Mouse (Mus musculus): ENCODE measurements around the gene Bcan. TPM values are rescaled to one million over a fixed set of nuclear protein-coding genes. Genes with fewer than 3 reads are reported as not detected.

The Bcan gene
- polyA plus RNA-seq (2014; fragmentation: Nextera tagmentation; extraction: Ambion mirVana), result 89.1 and 99.3 TPM in 2 replicates

DNA sequence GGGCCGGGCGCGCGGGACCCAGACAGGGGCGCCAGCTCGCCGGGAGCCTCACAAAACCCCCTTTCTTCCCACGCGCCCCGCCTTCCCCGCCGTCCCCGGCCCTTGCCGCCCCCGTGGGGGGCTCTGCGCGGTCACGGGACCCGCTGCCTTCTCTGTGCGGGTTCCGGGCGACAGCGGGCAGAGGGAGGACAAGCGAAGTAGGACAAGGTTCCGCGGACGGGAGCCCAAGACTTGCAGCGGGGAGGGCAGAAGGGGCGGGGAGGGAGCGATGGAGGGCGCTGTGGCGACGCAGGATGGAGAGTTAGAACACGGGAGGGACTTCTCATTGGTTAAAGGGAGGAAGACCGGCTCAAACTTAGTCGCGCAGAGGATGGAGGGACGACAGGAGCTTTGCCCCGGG is at the start of gene Bcan:
Gene Bcan, minus strand, starts transcription at position 50 of the 400 bp plus-strand sequence.
- Histone ChIP-seq H3K27ac (peak within 1 kb of the TSS; percentile 62), H3K4me2 (replicated peaks) (peak within 1 kb of the TSS; percentile 74), H3K9me3 (ENCODE audit: control insufficient read depth, low read length) (no peaks in the 10 kb centered on the region), H3K4me3 (replicated peaks; ENCODE audit: low read length) (peak within 1 kb of the TSS; percentile 39), H3K9ac (peak within 1 kb of the TSS; percentile 55), H3K4me1 (replicated peaks; ENCODE audit: control insufficient read depth, insufficient read depth, low read length) (peaks cover 30% of the 10 kb centered on the region), H3K27me3 (ENCODE audit: control insufficient read depth, insufficient read depth, low read length) (peaks cover 84% of the 10 kb centered on the region), H3K36me3 (replicated peaks; ENCODE audit: control insufficient read depth, insufficient read depth) (no peaks in the 10 kb centered on the region)
- WGBS, result under 1% methylated on average over 38 of the region's 39 CpGs
- DNase-seq (ENCODE audit: low spot score) (no peak), ATAC-seq (ENCODE audit: low FRiP score) (peak; percentile 38; the same call in 1 of the 2 replicates)

DNA sequence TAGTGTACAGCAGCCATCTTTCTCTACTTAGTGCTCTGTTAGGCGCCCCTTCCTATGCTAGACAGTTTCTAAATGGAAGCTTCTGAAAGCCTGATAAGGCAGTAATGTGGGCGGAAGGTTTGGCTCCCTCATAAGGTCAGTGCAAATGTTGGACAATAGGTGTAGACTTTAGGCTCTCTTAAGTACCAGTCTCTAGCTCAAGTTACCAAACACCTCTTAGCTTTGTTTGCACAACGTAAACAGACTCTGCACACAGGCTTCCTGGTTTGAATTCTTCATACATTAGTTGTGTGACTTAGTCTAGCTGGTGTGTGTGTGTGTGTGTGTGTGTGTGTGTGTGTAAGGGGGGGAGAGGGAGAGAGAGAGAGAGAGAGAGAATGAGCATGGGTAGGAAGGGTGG is 49.5 kb upstream of the Bcan start:
- ATAC-seq (ENCODE audit: low FRiP score) (no peak), DNase-seq (ENCODE audit: low spot score) (no peak)
- Histone ChIP-seq H3K36me3 (replicated peaks; ENCODE audit: control insufficient read depth, insufficient read depth) (peaks cover 39% of the 10 kb centered on the region), H3K9me3 (ENCODE audit: control insufficient read depth, low read length) (no peaks in the 10 kb centered on the region), H3K27me3 (ENCODE audit: control insufficient read depth, insufficient read depth, low read length) (no peaks in the 10 kb centered on the region), H3K4me3 (replicated peaks; ENCODE audit: low read length) (no peak overlapping the region), H3K4me2 (replicated peaks) (no peak overlapping the region), H3K4me1 (replicated peaks; ENCODE audit: control insufficient read depth, insufficient read depth, low read length) (no peaks in the 10 kb centered on the region), H3K9ac (no peak overlapping the region), H3K27ac (no peak overlapping the region)
- WGBS, result 89% methylated on average over 3 of the region's 3 CpGs

DNA sequence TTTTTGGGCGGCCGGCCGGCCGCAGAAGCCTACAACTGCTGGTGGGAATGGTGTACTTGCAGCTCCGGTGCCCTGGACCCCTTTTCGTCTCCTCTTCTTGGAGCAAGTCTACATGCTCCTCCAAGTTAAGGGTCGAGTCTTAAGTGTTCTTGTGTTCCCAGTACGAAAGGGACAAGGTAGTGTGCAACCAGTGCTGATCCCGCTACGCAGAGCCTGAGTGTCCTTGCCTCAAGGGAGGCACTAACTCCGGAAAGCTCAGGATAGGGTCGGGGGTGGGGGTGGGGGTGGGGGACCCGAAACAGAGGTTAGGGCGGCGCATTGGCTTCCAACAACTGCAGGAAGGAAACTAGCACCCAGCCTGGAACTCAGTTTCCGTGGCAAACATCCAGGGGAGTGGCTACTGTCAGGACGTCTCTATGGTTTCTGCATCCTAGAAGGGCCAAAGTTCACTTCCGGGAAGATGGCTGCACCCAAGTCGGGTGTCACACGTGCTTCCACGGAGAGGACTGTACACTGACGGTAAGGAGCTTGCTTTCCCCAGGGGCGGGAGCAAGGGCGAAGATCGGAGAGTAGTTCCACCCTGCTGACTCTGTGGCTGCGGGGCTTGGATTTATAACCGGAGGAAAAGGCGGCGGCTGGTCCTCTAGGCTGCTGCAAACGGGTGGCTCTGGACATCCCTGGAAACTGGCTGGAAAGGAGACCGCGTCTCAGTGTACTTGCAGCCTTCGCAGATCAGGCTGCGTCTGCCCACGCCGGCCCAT is 42.8 kb upstream of the Bcan start, which contains the start of gene Gpatch4:
Gene Gpatch4, plus strand, starts transcription at position 448 of the 761 bp plus-strand sequence.
- peak; percentile 78 for ATAC-seq (ENCODE audit: low FRiP score)
- Histone ChIP-seq H3K36me3 (replicated peaks; ENCODE audit: control insufficient read depth, insufficient read depth) (no peaks in the 10 kb centered on the region), H3K27ac (peak within 1 kb of the TSS; percentile 53), H3K27me3 (ENCODE audit: control insufficient read depth, insufficient read depth, low read length) (peaks cover 13% of the 10 kb centered on the region; the same call in 1 of the 2 replicates), H3K9me3 (ENCODE audit: control insufficient read depth, low read length) (no peaks in the 10 kb centered on the region), H3K4me2 (replicated peaks) (peak within 1 kb of the TSS; percentile 51), H3K9ac (peak within 1 kb of the TSS; percentile 65), H3K4me3 (replicated peaks; ENCODE audit: low read length) (peak within 1 kb of the TSS; percentile 74), H3K4me1 (replicated peaks; ENCODE audit: control insufficient read depth, insufficient read depth, low read length) (peaks cover 9% of the 10 kb centered on the region)
- WGBS, result 9% methylated on average over 36 of the region's 36 CpGs
- peak; percentile 99 for DNase-seq (ENCODE audit: low spot score)

DNA sequence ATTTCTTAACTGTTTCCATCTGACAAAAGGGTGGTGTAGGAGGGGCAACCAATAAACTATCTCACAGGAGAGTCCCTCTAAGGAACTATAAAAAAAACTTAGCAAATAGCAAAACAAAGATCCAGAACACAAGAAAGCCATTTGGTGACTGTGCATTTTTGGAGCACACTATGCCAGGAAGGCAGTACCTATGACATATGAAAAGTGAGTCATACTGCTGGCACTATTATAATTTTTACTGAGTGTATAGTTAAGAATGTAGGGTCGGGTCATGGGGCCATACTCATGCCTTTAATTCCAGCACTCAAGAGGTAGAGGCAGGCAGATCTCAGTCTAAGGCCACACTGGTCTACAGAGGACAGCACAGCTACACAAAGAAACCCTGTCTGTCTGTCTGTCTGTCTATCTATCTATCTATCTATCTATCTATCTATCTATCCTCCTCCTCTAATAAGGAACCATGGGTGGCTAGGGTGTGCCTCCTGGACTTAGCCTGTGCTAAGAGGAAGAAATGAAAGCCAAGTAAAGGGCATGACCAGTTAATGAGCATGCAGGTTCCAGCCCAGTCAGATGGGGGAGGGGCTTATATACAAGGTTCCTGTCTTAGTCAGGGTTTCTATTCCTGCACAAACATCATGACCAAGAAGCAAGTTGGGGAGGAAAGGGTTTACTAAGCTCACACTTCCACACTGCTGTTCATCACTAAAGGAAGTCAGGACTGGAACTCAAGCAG is 35.7 kb upstream of the Bcan start:
- no peak overlapping the region for H3K9ac ChIP-seq
- H3K27me3 ChIP-seq (ENCODE audit: control insufficient read depth, insufficient read depth, low read length), result peaks cover 12% of the 10 kb centered on the region; the same call in 1 of the 2 replicates
- H3K27ac ChIP-seq, result no peak overlapping the region
- H3K4me2 ChIP-seq (replicated peaks), result no peak overlapping the region
- ATAC-seq (ENCODE audit: low FRiP score) (no peak), DNase-seq (ENCODE audit: low spot score) (no peak)
- no peak overlapping the region for H3K4me3 ChIP-seq (replicated peaks; ENCODE audit: low read length)
- H3K36me3 ChIP-seq (replicated peaks; ENCODE audit: control insufficient read depth, insufficient read depth), result no peaks in the 10 kb centered on the region
- no peaks in the 10 kb centered on the region for H3K4me1 ChIP-seq (replicated peaks; ENCODE audit: control insufficient read depth, insufficient read depth, low read length)
- H3K9me3 ChIP-seq (ENCODE audit: control insufficient read depth, low read length), result no peaks in the 10 kb centered on the region
- WGBS, result 65% methylated on average over 1 of the region's 1 CpGs

DNA sequence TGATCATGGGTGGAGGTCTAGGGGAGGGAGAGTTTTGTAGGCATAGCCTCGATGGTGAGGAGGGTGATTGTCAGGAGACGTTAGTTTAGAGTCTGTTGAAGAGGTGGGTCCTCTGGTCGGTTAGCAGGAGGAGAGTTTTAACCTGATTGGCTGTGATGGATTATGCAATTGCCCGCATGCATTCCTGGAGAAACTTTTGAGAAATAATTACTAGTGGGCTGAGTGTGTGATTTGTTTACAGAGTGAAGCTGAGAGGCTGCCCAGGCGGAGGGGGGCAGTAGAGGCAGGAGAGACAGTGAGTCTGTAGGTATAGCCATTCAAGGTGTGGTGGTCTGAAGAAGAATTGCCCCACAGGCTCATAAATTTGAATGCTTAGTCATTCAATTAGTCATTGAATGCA is 33.5 kb upstream of the Bcan start:
- H3K9ac ChIP-seq, result no peak overlapping the region
- no peaks in the 10 kb centered on the region for H3K4me1 ChIP-seq (replicated peaks; ENCODE audit: control insufficient read depth, insufficient read depth, low read length)
- H3K4me3 ChIP-seq (replicated peaks; ENCODE audit: low read length), result no peak overlapping the region
- no peak overlapping the region for H3K27ac ChIP-seq
- H3K4me2 ChIP-seq (replicated peaks), result no peak overlapping the region
- H3K9me3 ChIP-seq (ENCODE audit: control insufficient read depth, low read length), result no peaks in the 10 kb centered on the region
- DNase-seq (ENCODE audit: low spot score), result no peak
- ATAC-seq (ENCODE audit: low FRiP score), result no peak
- H3K27me3 ChIP-seq (ENCODE audit: control insufficient read depth, insufficient read depth, low read length), result 0 out of 2 replicates have a peak, but pooled peaks cover 10% of the 10 kb centered on the region
- no peaks in the 10 kb centered on the region for H3K36me3 ChIP-seq (replicated peaks; ENCODE audit: control insufficient read depth, insufficient read depth)
- 77% methylated on average over 5 of the region's 5 CpGs for WGBS

DNA sequence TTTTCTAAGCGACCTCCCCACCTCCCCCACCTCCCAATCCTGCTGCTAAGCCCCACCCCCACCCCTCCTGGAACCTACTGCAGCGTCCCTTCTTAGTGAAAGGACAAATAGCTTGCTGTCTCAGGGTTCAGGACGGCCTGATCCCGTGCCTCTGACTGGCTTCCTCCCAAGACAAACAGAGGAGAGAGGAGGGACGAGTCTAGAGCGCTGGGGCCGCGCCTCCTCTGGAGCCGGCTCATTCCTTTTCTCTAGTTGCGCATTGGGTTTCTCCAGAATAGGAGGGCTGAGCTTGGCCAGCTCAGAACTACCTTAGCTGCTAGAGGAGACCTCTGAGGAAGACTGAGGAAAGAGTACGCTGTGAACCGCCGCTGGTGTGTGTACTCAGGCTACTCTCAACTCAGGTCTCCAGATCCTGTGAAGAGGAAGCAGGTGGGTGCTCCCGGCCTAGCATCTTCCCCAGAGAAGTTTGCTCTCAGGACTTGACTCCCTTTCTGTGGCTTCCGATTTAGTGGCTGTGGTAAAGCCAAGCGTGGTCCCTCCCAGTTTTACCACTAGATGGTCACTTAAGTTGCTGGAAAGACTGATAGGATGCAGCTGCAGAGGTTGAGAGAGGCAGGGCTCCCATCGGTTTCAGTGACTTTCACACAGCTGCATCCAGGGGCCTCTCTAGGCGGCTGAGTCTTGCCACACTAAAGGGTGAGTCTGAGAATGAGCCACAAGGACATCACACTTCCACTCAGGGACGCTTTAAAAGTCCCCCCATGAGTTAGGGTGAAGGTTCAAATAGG is 30.8 kb upstream of the Bcan start:
- Histone ChIP-seq H3K9ac (no peak overlapping the region), H3K27me3 (ENCODE audit: control insufficient read depth, insufficient read depth, low read length) (peaks cover 17% of the 10 kb centered on the region), H3K27ac (no peak overlapping the region), H3K36me3 (replicated peaks; ENCODE audit: control insufficient read depth, insufficient read depth) (no peaks in the 10 kb centered on the region), H3K4me2 (replicated peaks) (no peak overlapping the region), H3K9me3 (ENCODE audit: control insufficient read depth, low read length) (no peaks in the 10 kb centered on the region), H3K4me3 (replicated peaks; ENCODE audit: low read length) (no peak overlapping the region), H3K4me1 (replicated peaks; ENCODE audit: control insufficient read depth, insufficient read depth, low read length) (no peaks in the 10 kb centered on the region)
- ATAC-seq (ENCODE audit: low FRiP score) (no peak), DNase-seq (ENCODE audit: low spot score) (no peak)
- 22% methylated on average over 19 of the region's 19 CpGs for WGBS

DNA sequence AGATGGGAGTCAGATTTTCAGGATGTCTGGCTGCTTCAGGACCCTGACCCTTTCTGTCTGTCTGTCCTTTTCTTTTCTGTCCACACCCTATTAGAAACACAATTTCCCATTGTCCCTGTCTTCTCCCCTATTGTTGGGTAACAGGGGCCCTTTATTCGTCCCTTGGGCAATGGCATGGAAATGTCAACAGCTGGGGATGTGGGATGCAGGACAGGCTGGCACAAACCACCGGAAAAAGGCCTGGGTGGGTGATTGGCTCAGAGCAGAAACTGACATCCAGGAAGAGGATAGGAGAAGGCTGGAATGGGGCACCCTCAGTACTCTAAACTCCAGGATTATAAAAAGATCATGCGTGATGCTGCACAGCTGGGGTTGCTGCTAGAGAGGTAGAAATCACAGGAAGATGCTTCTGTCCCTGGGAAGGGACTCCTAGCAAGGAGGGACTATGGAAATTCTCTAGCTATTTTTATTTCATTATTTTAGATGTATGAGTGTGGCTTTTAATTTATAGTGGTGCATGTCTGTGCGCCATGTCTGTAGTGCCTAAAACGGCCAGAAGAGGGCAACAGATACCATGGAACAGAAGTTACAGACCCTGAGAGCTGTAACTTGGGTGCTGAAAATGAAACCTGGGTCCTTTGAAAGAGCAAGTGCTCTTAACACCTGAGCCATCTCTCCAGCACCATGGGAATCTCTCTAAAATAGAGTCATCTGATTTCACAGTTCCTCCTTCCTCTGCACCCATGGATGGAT is 27.6 kb upstream of the Bcan start, which contains the start of gene Hapln2:
Gene Hapln2, minus strand, starts transcription at position 150 of the 753 bp plus-strand sequence.
- ATAC-seq (ENCODE audit: low FRiP score) (no peak), DNase-seq (ENCODE audit: low spot score) (no peak)
- Histone ChIP-seq H3K4me2 (replicated peaks) (no peak within 1 kb of the TSS), H3K9me3 (ENCODE audit: control insufficient read depth, low read length) (no peaks in the 10 kb centered on the region), H3K4me3 (replicated peaks; ENCODE audit: low read length) (no peak within 1 kb of the TSS), H3K27ac (no peak within 1 kb of the TSS), H3K4me1 (replicated peaks; ENCODE audit: control insufficient read depth, insufficient read depth, low read length) (peaks cover 13% of the 10 kb centered on the region), H3K27me3 (ENCODE audit: control insufficient read depth, insufficient read depth, low read length) (peaks cover 49% of the 10 kb centered on the region), H3K36me3 (replicated peaks; ENCODE audit: control insufficient read depth, insufficient read depth) (no peaks in the 10 kb centered on the region), H3K9ac (no peak within 1 kb of the TSS)
- 44% methylated on average over 5 of the region's 5 CpGs for WGBS

DNA sequence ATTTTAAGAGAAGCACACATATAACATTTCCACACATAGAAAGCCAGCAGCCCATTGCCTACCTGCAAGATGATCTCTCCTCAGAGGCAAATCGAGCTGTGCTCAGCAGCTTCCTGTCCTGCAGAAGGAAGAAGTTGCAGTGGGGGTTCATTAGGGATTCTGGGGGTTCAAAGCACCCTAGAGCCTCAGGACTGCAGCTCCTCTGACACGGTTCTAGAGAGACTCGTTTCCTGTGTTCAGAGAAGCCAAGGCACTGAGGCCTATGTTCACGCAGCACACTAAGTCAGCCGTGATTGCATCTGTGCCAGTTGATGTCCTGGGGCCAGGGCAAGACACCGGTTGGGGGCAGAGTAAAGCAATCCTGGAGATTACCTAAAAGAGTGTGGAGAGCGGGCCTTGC is 26.8 kb upstream of the Bcan start:
- DNase-seq (ENCODE audit: low spot score) (no peak), ATAC-seq (ENCODE audit: low FRiP score) (no peak)
- Histone ChIP-seq H3K4me1 (replicated peaks; ENCODE audit: control insufficient read depth, insufficient read depth, low read length) (peaks cover 18% of the 10 kb centered on the region), H3K9me3 (ENCODE audit: control insufficient read depth, low read length) (no peaks in the 10 kb centered on the region), H3K27ac (no peak overlapping the region), H3K9ac (no peak overlapping the region), H3K36me3 (replicated peaks; ENCODE audit: control insufficient read depth, insufficient read depth) (no peaks in the 10 kb centered on the region), H3K4me3 (replicated peaks; ENCODE audit: low read length) (no peak overlapping the region), H3K4me2 (replicated peaks) (no peak overlapping the region), H3K27me3 (ENCODE audit: control insufficient read depth, insufficient read depth, low read length) (peaks cover 57% of the 10 kb centered on the region)
- WGBS, result 66% methylated on average over 7 of the region's 7 CpGs

Data from hindbrain, embryonic 14.5 days (tissue).